Mouse (Mus musculus) hindbrain, postnatal 0 days (tissue): ENCODE measurements around the gene Triobp. TPM values are rescaled to one million over a fixed set of nuclear protein-coding genes. Genes with fewer than 3 reads are reported as not detected.
A peak's percentile ranks its signal among the peaks of the same experiment; 100 is the strongest.

Experiments
- ATAC-seq: fragments of 200-750 bp; cut with Nextera tagmentation; 2 replicates; pipeline ENCODE4 v1.8.0; 2017; ENCODE audit warnings: mild to moderate bottlenecking, moderate TSS enrichment, moderate library complexity
- DNase-seq: peaks from one replicate; pipeline ENCODE4 v3.0.0-alpha.2; 2015; ENCODE audit warnings: low spot score
- H3K27ac ChIP-seq: fragments of 300-500 bp; sonication (generic); 2 replicates; pipeline ENCODE4 v1.5.1; 2014; ENCODE audit warnings: mild to moderate bottlenecking
- H3K27me3 ChIP-seq: fragments of 300-500 bp; sonication (generic); 2 replicates; pipeline ENCODE4 v1.6.1; 2014; ENCODE audit warnings: low read length, mixed read lengths; ENCODE audit not compliant: insufficient read depth
- H3K36me3 ChIP-seq: fragments of 300-500 bp; sonication (generic); 2 replicates; pipeline ENCODE4 v1.6.1; 2014; ENCODE audit warnings: low read length, mixed read lengths; ENCODE audit not compliant: insufficient read depth
- H3K4me1 ChIP-seq: fragments of 300-500 bp; sonication (generic); 2 replicates; pipeline ENCODE4 v1.6.1; 2014; ENCODE audit warnings: antibody characterized with exemption, low read length, mixed read lengths; ENCODE audit not compliant: insufficient read depth
- H3K4me2 ChIP-seq: fragments of 300-500 bp; sonication (generic); 2 replicates; pipeline ENCODE4 v1.6.1; 2014; ENCODE audit warnings: low read depth, mild to moderate bottlenecking, low read length, moderate library complexity, mixed read lengths
- H3K4me3 ChIP-seq: fragments of 300-500 bp; sonication (generic); 2 replicates; pipeline ENCODE4 v1.5.1; 2014; ENCODE audit warnings: low read length
- H3K9ac ChIP-seq: fragments of 300-500 bp; sonication (generic); replicated peaks from 2 replicates; pipeline ENCODE4 v1.6.1; 2014; ENCODE audit warnings: mild to moderate bottlenecking, low read length, moderate library complexity, mixed read lengths
- H3K9me3 ChIP-seq: fragments of 300-500 bp; sonication (generic); 2 replicates; pipeline ENCODE4 v1.6.1; 2016; ENCODE audit warnings: low read length, mixed read lengths
- CTCF ChIP-seq: IDR thresholded peaks from 2 replicates; pipeline ENCODE4 v1.5.1; 2016; ENCODE audit warnings: antibody characterized with exemption, control low read depth, low read depth
- WGBS: fragments of 180-500 bp; shearing (Covaris S2); extraction: QIAGEN DNeasy Blood & Tissue Kit; methylation state at CpG from one replicate; pipeline ENCODE4 v1.1.7; 2014; 5-methylcytosine and 5-hydroxymethylcytosine counted together
- microRNA-seq, 2 experiments: library from miRNA; unstranded; fragments of <30 nt; microRNA quantifications; one replicate each; pipeline ENCODE4; 2016
- polyA plus RNA-seq: library from polyadenylated mRNA; unstranded; fragments of >200 nt; fragmentation: Nextera tagmentation; extraction: Ambion mirVana; gene quantifications from 2 replicates; pipeline ENCODE4 v1.2.1, GENCODE M21; 2015
- total RNA-seq: library from RNA; depleted of rRNA; stranded (reverse); fragments of >200 nt; gene quantifications from 2 replicates; pipeline ENCODE4 v1.2.3, GENCODE M21; 2014; rRNA removed

Gene Triobp
- total and polyA plus RNA-seq, 2 experiments from 2014 or later = 20.7 to 57.6 TPM

DNA sequence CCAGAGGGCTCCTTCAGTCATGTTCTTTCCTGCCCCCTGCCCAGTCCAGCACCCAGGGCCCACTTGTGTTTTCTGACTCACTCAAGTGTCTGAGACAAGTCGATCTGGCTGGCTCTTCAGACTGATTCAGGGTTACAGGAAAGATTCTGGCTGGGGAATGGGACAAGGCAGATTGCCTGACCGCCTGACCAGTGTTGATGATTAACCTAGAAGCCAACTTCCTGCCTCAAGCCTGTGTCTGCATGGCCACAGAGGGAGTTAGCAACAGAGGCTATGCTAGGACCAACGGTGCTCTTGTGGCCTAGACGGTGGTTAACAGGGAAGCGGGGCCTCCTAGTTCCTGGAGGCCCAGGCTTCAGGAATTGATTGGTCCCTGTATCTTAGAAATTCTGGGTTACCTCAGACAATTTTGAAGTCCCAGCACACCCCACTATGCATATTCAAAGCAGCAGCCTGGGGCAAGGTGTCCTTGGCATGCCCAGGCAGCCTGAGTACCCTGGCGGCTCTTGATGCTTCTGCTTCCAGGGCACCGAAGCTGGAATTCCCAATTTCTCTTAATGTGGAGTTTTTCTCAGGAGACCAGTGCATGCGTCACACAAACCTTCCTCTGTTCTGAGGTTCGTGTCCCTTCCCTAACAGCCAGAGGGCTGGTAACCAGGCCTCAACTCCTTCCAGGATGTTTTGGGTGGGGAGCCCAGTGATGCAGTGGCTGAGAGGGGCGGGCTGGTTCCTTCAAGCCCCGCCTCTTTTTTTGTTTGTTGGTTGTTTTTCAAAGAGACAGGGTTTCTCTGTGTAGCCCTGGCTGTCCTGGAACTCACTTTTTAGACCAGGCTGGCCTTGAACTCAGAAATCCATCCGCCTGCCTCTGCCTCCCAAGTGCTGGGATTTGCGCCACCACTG, 104.2 kb downstream of the Triobp start:
- H3K36me3 ChIP-seq = peaks cover 45% of the 10 kb centered on the region
- H3K27ac ChIP-seq = peak overlapping the region; percentile 36; the same call in 1 of the 2 replicates
- H3K4me1 ChIP-seq = no peaks in the 10 kb centered on the region
- no peak overlapping the region for H3K9ac ChIP-seq
- no peaks in the 10 kb centered on the region for H3K9me3 ChIP-seq
- no peak overlapping the region for H3K4me3 ChIP-seq
- no peaks in the 10 kb centered on the region for H3K27me3 ChIP-seq
- WGBS = 69% methylated on average over 13 of the region's 13 CpGs
- TF ChIP-seq CTCF = no peak
- DNase-seq (no peak), ATAC-seq (no peak)
- no peak overlapping the region for H3K4me2 ChIP-seq

- Histone ChIP-seq H3K9me3 (no peaks in the 10 kb centered on the region), H3K36me3 (peaks cover 51% of the 10 kb centered on the region), H3K27ac (no peak overlapping the region), H3K4me3 (no peak overlapping the region), H3K4me1 (no peaks in the 10 kb centered on the region), H3K4me2 (no peak overlapping the region), H3K9ac (no peak overlapping the region), H3K27me3 (no peaks in the 10 kb centered on the region)
- whole genome bisulfite sequencing = 84% methylated on average over 2 of the region's 2 CpGs
- no peak for TF ChIP-seq CTCF
- no peak for ATAC-seq
- DNase-seq = no peak
These were observed 104.8 kb downstream of the Triobp start for GRCm38 (mm10) chr15:79052366-79052765.

Small RNA genes lying within 50 kb of the gene (microRNA-seq; reads per million reads assigned to microRNA genes)
- gene Mir6956 = 1.1 to 1.4 reads per million in 2 experiments

Other genes starting within 250 kb of the Triobp start
- gene Elfn2, start 229.0 kb upstream of the Triobp start, total RNA-seq = 40.9 and 43.1 TPM in 2 replicates
- gene Elfn2, start 229.0 kb upstream of the Triobp start, polyA plus RNA-seq = 8.4 and 9.1 TPM in 2 replicates
- 12.7 and 15.2 TPM in 2 replicates for gene Mfng, start 174.2 kb upstream of the Triobp start, total RNA-seq
- gene Mfng, start 174.2 kb upstream of the Triobp start, polyA plus RNA-seq = 16.6 and 17.9 TPM in 2 replicates
- gene Card10, start 144.7 kb upstream of the Triobp start, total RNA-seq = 0.94 and 1.4 TPM in 2 replicates
- gene Card10, start 144.7 kb upstream of the Triobp start, polyA plus RNA-seq = 2.3 and 2.6 TPM in 2 replicates
- gene Cdc42ep1, start 105.1 kb upstream of the Triobp start, total RNA-seq = 20.6 and 22.5 TPM in 2 replicates
- 18.1 TPM in 2 replicates for gene Cdc42ep1, start 105.1 kb upstream of the Triobp start, polyA plus RNA-seq
- gene Lgals2, start 92.2 kb upstream of the Triobp start, total RNA-seq = not detected in 2 replicates
- not detected in 2 replicates for gene Lgals2, start 92.2 kb upstream of the Triobp start, polyA plus RNA-seq
- gene Gga1, start 70.5 kb upstream of the Triobp start, total RNA-seq = 40.0 and 47.1 TPM in 2 replicates
- gene Gga1, start 70.5 kb upstream of the Triobp start, polyA plus RNA-seq = 40.1 and 41.2 TPM in 2 replicates
- gene Gm49510, start 48.1 kb upstream of the Triobp start, total RNA-seq = 0.72 TPM in 1 of 2 replicates, not detected in the other
- not detected in 2 replicates for gene Gm49510, start 48.1 kb upstream of the Triobp start, polyA plus RNA-seq
- 2.4 and 6.2 TPM in 2 replicates for gene Sh3bp1, start 48.0 kb upstream of the Triobp start, total RNA-seq
- 4.4 and 5.5 TPM in 2 replicates for gene Sh3bp1, start 48.0 kb upstream of the Triobp start, polyA plus RNA-seq
- 300 and 339 TPM in 2 replicates for gene Pdxp, start 33.8 kb upstream of the Triobp start, total RNA-seq
- gene Pdxp, start 33.8 kb upstream of the Triobp start, polyA plus RNA-seq = 124 and 141 TPM in 2 replicates
- 67.6 and 91.5 TPM in 2 replicates for gene Lgals1, start 21.0 kb upstream of the Triobp start, total RNA-seq
- 141 and 144 TPM in 2 replicates for gene Lgals1, start 21.0 kb upstream of the Triobp start, polyA plus RNA-seq
- 4.7 and 8.8 TPM in 2 replicates for gene Nol12, start 12.8 kb upstream of the Triobp start, total RNA-seq
- 54.8 and 56.4 TPM in 2 replicates for gene Nol12, start 12.8 kb upstream of the Triobp start, polyA plus RNA-seq
- gene H1f0, start 80.7 kb downstream of the Triobp start, total RNA-seq = 211 and 233 TPM in 2 replicates
- gene H1f0, start 80.7 kb downstream of the Triobp start, polyA plus RNA-seq = 259 and 272 TPM in 2 replicates
- 0.47 and 1.2 TPM in 2 replicates for gene Galr3, start 94.2 kb downstream of the Triobp start, total RNA-seq
- gene Galr3, start 94.2 kb downstream of the Triobp start, polyA plus RNA-seq = 0.20 and 0.25 TPM in 2 replicates
- gene Ankrd54, start 115.2 kb downstream of the Triobp start, total RNA-seq = 60.4 and 62.5 TPM in 2 replicates
- 36.7 and 42.4 TPM in 2 replicates for gene Ankrd54, start 115.2 kb downstream of the Triobp start, polyA plus RNA-seq
- 221 and 229 TPM in 2 replicates for gene Eif3l, start 127.5 kb downstream of the Triobp start, total RNA-seq
- 163 and 164 TPM in 2 replicates for gene Eif3l, start 127.5 kb downstream of the Triobp start, polyA plus RNA-seq
- 28.1 and 36.4 TPM in 2 replicates for gene Micall1, start 161.2 kb downstream of the Triobp start, total RNA-seq
- 8.0 and 9.5 TPM in 2 replicates for gene Micall1, start 161.2 kb downstream of the Triobp start, polyA plus RNA-seq
- gene Polr2f, start 193.3 kb downstream of the Triobp start, total RNA-seq = 49.9 and 50.1 TPM in 2 replicates
- gene Polr2f, start 193.3 kb downstream of the Triobp start, polyA plus RNA-seq = 326 and 334 TPM in 2 replicates
- 6.0 and 10.1 TPM in 2 replicates for gene 1700088E04Rik, start 193.5 kb downstream of the Triobp start, total RNA-seq
- gene 1700088E04Rik, start 193.5 kb downstream of the Triobp start, polyA plus RNA-seq = 18.0 and 21.4 TPM in 2 replicates
- 36.2 and 40.3 TPM in 2 replicates for gene Sox10, start 217.5 kb downstream of the Triobp start, total RNA-seq
- gene Sox10, start 217.5 kb downstream of the Triobp start, polyA plus RNA-seq = 14.2 and 15.2 TPM in 2 replicates